Mouse (Mus musculus) MEL (cell line): Measurements from ENCODE around the gene Limk2.

Source experiments
- CHD1 ChIP-seq: IDR thresholded peaks from 2 replicates; pipeline ENCODE4 v1.6.1; 2012; ENCODE audit warnings: low read depth, mild to moderate bottlenecking, inconsistent platforms, low read length, improper control_type of control experiment
- CHD2 ChIP-seq: IDR thresholded peaks from 2 replicates; pipeline ENCODE4 v1.6.1; 2011; ENCODE audit warnings: low read length, improper control_type of control experiment
- CTCF ChIP-seq, 3 experiments: IDR thresholded peaks in 2 of 3; conservative IDR thresholded peaks in 1 of 3; 2 replicates each; pipeline ENCODE4 v1.5.1; 2011 to 2012; ENCODE audit warnings: low read length in 3 of 3, low read depth in 2 of 3, mild to moderate bottlenecking in 2 of 3, improper control_type of control experiment in 1 of 3, inconsistent platforms in 1 of 3, mixed read lengths in 1 of 3, moderate library complexity in 1 of 3; ENCODE audit not compliant: control insufficient read depth in 1 of 3, insufficient read depth in 1 of 3, poor library complexity in 1 of 3, severe bottlenecking in 1 of 3
- EP300 ChIP-seq, 2 experiments: IDR thresholded peaks; 2 replicates each; pipeline ENCODE4 v1.6.1; 2011; ENCODE audit warnings: improper control_type of control experiment in 2 of 2, low read length in 2 of 2, low read depth in 1 of 2, mild to moderate bottlenecking in 1 of 2
- ETS1 ChIP-seq: IDR thresholded peaks from 2 replicates; pipeline ENCODE4 v1.6.1; 2012; ENCODE audit warnings: low read depth, mild to moderate bottlenecking, inconsistent platforms, low read length, improper control_type of control experiment, moderate library complexity
- GATA1 ChIP-seq: IDR thresholded peaks from 2 replicates; pipeline ENCODE4 v1.6.1; 2011; ENCODE audit warnings: low read depth, low read length, improper control_type of control experiment
- HCFC1 ChIP-seq: IDR thresholded peaks from 2 replicates; pipeline ENCODE4 v1.6.1; 2012; ENCODE audit warnings: low read depth, mild to moderate bottlenecking, inconsistent platforms, low read length, improper control_type of control experiment, moderate library complexity
- MAX ChIP-seq: IDR thresholded peaks from 2 replicates; pipeline ENCODE4 v1.6.1; 2011; ENCODE audit warnings: low read length, improper control_type of control experiment
- POLR2A ChIP-seq, 2 experiments: IDR thresholded peaks; 2 replicates each; pipeline ENCODE4 v1.6.1; 2011 to 2012; ENCODE audit warnings: low read length in 2 of 2, mild to moderate bottlenecking in 2 of 2, control low read depth in 1 of 2, improper control_type of control experiment in 1 of 2, low read depth in 1 of 2, moderate library complexity in 1 of 2; ENCODE audit not compliant: control insufficient read depth in 1 of 2, insufficient read depth in 1 of 2, poor library complexity in 1 of 2
- SMC3 ChIP-seq: IDR thresholded peaks from 2 replicates; pipeline ENCODE4 v1.6.1; 2011; ENCODE audit warnings: low read depth, low read length, improper control_type of control experiment
- UBTF ChIP-seq: IDR thresholded peaks from 2 replicates; pipeline ENCODE4 v1.6.1; 2012; ENCODE audit warnings: low read depth, mild to moderate bottlenecking, inconsistent platforms, low read length, improper control_type of control experiment, moderate library complexity, borderline replicate concordance; ENCODE audit not compliant: insufficient read depth

DNA sequence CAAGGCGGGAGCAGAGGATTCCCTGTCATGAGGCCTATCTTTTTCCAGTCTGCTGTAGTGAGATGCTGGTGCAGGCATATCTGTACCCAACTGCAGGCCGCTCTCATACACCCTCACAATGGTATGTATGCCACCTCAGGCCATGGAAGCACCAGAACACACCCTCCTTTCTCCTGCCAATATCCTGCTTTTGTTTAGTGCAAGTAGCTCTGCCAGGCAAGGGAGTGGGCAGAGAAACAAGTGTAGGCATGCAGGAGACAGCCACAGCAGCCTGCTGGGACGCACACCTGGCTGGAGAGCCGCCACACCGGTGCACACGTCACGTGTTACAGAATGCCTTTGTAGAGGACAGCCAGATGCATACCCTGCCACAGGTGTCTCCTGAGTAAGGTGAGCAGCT, 42.6 kb downstream of the Limk2 start:
- TF ChIP-seq EP300 (IDR thresholded peaks at IDR 0.05; ENCODE audit: low read depth in 1 of 2, low read length in 2 of 2) (no peak), CTCF (IDR thresholded peaks at IDR 0.05 in 2 of 3, conservative IDR thresholded peaks at IDR 0.05 in 1 of 3; ENCODE audit: control insufficient read depth in 1 of 3, insufficient read depth in 1 of 3, low read depth in 2 of 3, low read length in 3 of 3, poor library complexity in 1 of 3, severe bottlenecking in 1 of 3) (no peak), CHD2 (no peak), SMC3 (no peak), POLR2A (IDR thresholded peaks at IDR 0.05; ENCODE audit: control insufficient read depth in 1 of 2, insufficient read depth in 1 of 2, low read depth in 1 of 2, low read length in 2 of 2, poor library complexity in 1 of 2) (no peak), UBTF (no peak), MAX (no peak), GATA1 (no peak), ETS1 (no peak), HCFC1 (no peak), CHD1 (no peak)
